Mouse (Mus musculus) activated CD4-positive, CD25-positive, alpha-beta regulatory T cell, adult 9 weeks (primary cell): Measurements from ENCODE around the gene Trim50. TPM values are rescaled to one million over a fixed set of nuclear protein-coding genes. Genes with fewer than 3 reads are reported as not detected.

Experiments
- polyA plus RNA-seq: library from polyadenylated mRNA; unstranded; fragments of 100-300 nt; shearing (Covaris generic); gene quantifications from one replicate; pipeline ENCODE4 v1.2.1, GENCODE M21; 2017

Trim50 gene
- polyA plus RNA-seq: not detected

DNA sequence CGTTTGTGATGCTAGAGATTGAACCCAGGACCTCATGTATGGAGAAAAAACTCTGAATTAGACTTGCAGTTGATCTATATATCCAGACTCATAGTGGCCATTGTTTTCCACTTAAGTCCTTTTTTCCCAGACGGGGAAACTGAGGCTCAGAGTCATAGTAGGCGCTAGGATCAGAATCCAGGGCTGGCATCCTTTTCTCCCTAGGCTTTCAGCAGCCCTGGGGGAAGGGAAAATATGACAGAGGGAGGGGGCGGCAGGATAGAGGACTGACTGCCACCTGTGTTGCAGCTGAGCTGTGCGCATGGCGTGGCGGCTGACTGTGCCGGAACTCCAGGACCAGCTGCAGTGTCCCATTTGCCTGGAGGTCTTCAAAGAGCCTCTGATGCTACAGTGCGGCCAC, at the start of gene Trim50:
Gene Trim50, plus strand, starts transcription at position 301 of the 400 bp plus-strand sequence.

DNA sequence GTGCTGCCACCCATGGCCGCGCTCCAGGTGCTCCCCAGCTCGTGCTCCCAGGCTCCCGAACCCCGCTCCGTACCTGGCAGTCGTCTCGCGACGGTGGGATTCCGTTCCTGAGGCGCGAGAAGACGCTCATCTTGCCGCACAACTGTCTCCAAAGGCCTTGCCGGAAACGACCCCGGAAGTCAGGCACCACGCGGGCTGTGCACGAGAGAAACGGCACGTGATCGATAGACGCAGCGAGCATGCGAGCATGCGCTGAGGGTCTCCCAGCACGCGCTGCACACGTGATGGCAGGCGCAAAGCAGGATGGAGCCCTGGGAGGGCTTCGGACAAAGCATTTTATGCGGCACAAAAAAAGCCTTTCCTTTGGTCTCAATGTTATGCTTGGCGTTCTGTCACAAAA, 3.2 kb upstream of the Trim50 start, which contains the start of gene Fkbp6:
Gene Fkbp6, minus strand, starts transcription at position 183 of the 400 bp plus-strand sequence.

DNA sequence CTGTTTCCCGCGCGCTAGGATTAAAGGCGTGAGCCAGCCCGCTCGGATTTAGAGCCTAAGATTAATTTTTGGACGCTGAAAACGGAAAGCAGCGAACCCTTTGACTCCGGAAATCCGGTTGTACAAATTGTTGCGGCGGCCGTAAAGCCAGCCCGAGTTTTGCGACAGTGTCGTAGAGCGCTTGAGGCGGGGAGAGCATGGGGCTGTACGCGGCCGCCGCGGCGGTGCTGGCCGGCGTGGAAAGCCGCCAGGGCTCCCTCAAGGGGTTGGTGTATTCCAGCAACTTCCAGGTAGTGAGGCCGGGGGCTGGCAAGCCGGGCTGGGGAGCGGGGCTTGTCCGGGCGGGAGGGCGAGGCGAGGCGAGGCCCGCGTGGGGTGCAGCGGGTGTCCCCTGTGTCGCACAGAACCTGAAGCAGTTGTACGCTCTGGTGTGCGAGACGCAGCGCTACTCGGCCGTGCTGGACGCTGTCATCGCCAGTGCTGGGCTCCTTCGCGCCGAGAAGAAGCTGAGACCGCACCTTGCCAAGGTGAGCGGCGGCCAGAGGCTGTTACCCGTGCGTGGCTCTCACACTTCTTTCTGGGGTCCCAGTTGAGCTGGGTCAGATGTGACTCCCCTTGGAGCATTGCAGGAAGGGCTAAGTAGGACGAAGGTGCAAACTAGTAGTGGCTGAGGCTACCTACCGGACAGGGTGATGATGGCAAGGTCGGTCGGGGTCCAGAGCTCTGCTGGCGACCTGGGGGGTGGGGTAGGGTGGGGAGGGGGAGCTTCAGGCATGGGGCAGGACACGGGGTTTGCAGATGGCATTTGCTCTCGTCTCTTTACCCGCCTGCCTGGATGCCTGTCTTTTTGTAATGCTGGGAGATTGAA, 16.9 kb downstream of the Trim50 start, which contains the start of gene Nsun5:
Gene Nsun5, plus strand, starts transcription at position 167 of the 868 bp plus-strand sequence.

DNA sequence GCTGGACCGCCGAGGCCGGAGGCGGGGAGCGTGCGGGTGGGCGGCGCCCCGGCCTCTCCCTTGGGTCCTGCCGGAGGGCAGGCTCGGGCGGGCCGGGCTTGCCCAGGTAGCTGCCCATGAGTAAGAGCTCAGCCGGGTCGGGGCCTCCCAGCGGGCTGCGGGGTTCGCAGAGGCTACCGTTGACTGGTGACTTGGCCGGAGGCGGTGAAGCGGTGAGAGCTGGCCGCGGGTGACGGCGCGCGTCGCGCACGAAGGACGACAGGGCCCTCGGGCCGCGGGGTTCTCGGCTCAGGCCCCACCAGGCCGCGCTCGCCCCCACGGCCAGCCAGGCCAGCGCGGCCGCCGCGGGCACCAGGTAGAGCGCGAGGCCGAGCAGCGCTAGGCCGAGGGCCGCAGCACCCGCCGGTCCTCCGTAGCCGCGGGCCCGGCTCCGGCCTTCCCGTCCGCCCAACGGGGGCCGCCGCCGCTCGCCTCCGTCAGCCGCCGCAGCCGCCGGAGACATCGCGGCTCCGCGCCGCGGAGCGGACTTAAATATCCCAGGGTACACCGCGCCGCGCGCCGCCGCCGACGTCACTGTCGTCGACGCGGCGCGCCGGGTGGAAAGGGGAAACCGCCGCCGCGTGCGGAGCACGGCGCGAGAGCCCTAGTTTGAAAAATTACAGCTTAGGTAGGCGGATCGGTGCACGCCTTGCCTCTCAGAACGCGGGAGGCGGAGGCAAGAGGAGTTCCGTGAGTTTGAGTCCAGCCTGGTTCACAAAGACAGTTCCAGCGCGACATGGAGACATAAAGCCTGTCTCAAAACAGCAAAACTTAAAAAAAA, 41.1 kb downstream of the Trim50 start, which contains the start of gene Pom121:
Gene Pom121, minus strand, starts transcription at position 543 of the 820 bp plus-strand sequence.

Other genes starting within 250 kb of the Trim50 start
- gene Tbl2, start 203.6 kb upstream of the Trim50 start, polyA plus RNA-seq: 21.0 TPM
- 71.8 TPM for gene Bcl7b, start 185.0 kb upstream of the Trim50 start, polyA plus RNA-seq
- 18.4 TPM for gene Baz1b, start 166.0 kb upstream of the Trim50 start, polyA plus RNA-seq
- gene Fzd9, start 102.1 kb upstream of the Trim50 start, polyA plus RNA-seq: not detected
- not detected for gene Fkbp6, start 3.3 kb upstream of the Trim50 start, polyA plus RNA-seq
- 51.0 TPM for gene Nsun5, start 16.7 kb downstream of the Trim50 start, polyA plus RNA-seq
- gene Pom121, start 41.3 kb downstream of the Trim50 start, polyA plus RNA-seq: 4.1 TPM
- 15.7 TPM for gene Hip1, start 191.8 kb downstream of the Trim50 start, polyA plus RNA-seq
- gene Ccl26, start 210.3 kb downstream of the Trim50 start, polyA plus RNA-seq: not detected
- gene Ccl24, start 219.8 kb downstream of the Trim50 start, polyA plus RNA-seq: not detected